In the genomic region with DNA sequence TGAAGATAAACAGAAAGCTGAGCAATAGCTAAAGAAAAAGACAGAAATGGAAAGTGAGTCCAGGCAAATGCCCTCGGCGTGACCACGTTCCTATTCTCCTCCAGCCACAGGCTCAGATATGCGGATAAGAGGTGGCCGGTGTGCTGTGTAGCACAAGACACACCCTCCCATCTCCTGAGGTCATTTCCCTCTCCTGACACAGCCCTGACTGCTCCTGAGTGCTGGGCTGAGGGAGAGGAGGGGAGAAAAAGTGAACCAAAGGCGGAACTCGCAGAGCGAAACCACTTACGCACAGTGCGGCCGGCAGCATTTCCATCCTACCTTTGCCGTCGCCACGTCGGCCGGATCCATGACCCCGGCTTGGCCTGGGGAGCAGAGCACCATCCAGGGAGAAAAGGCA, we compare ENCODE assay signal across 8 mouse cellular contexts.
A peak's percentile ranks its signal among the peaks of the same experiment; 100 is the strongest.
DNase-seq lines count a peak whose midpoint lies in the region; ATAC-seq lines count a peak whose summit lies in the region.

No protein-coding gene starts in this region.

- H3K36me3 ChIP-seq in kidney, embryonic 16.5 days (ENCODE audit: insufficient read depth, low read length) = no peaks in the 10 kb centered on the region
- no peaks in the 10 kb centered on the region for H3K36me3 ChIP-seq in embryonic facial prominence, embryonic 14.5 days (ENCODE audit: control insufficient read depth, insufficient read depth, low read length)
- H3K36me3 ChIP-seq in limb, embryonic 10.5 days = no peaks in the 10 kb centered on the region
- no peaks in the 10 kb centered on the region for H3K36me3 ChIP-seq in neural tube, embryonic 13.5 days

- no peaks in the 10 kb centered on the region for H3K27me3 ChIP-seq in kidney, embryonic 16.5 days (ENCODE audit: insufficient read depth, low read length)
- H3K27me3 ChIP-seq in embryonic facial prominence, embryonic 14.5 days (replicated peaks; ENCODE audit: control insufficient read depth, insufficient read depth, low read length) = no peaks in the 10 kb centered on the region; the same call in 1 of the 2 replicates
- peaks cover 4% of the 10 kb centered on the region; the same call in 1 of the 2 replicates for H3K27me3 ChIP-seq in limb, embryonic 10.5 days (ENCODE audit: low read depth, poor library complexity, severe bottlenecking)
- no peaks in the 10 kb centered on the region for H3K27me3 ChIP-seq in neural tube, embryonic 13.5 days

- H3K9me3 ChIP-seq in kidney, embryonic 16.5 days (ENCODE audit: low read length) = no peaks in the 10 kb centered on the region
- H3K9me3 ChIP-seq in embryonic facial prominence, embryonic 14.5 days (ENCODE audit: control insufficient read depth, low read length) = no peaks in the 10 kb centered on the region
- no peaks in the 10 kb centered on the region for H3K9me3 ChIP-seq in limb, embryonic 10.5 days (replicated peaks)
- H3K9me3 ChIP-seq in neural tube, embryonic 13.5 days = no peaks in the 10 kb centered on the region

- peak overlapping the region; percentile 48; the same call in 1 of the 2 replicates for H3K27ac ChIP-seq in kidney, embryonic 16.5 days (ENCODE audit: low read length)
- no peak overlapping the region for H3K27ac ChIP-seq in embryonic facial prominence, embryonic 14.5 days (replicated peaks; ENCODE audit: low read depth, low read length)
- H3K27ac ChIP-seq in limb, embryonic 10.5 days = peak overlapping the region; percentile 1; the same call in 1 of the 2 replicates
- peak overlapping the region; percentile 90 for H3K27ac ChIP-seq in neural tube, embryonic 13.5 days (replicated peaks)

- peak overlapping the region; percentile 40 for H3K4me2 ChIP-seq in kidney, embryonic 16.5 days (replicated peaks; ENCODE audit: low read depth, low read length)
- peak overlapping the region; percentile 40; the same call in 1 of the 2 replicates for H3K4me2 ChIP-seq in embryonic facial prominence, embryonic 14.5 days (ENCODE audit: low read depth, low read length)
- H3K4me2 ChIP-seq in neural tube, embryonic 13.5 days = peak overlapping the region; percentile 51

- peaks cover 13% of the 10 kb centered on the region for H3K4me1 ChIP-seq in kidney, embryonic 16.5 days (ENCODE audit: insufficient read depth, low read length)
- H3K4me1 ChIP-seq in embryonic facial prominence, embryonic 14.5 days (ENCODE audit: control insufficient read depth, insufficient read depth, low read length) = peaks cover 10% of the 10 kb centered on the region; the same call in 1 of the 2 replicates
- H3K4me1 ChIP-seq in limb, embryonic 10.5 days = peaks cover 21% of the 10 kb centered on the region
- H3K4me1 ChIP-seq in neural tube, embryonic 13.5 days (replicated peaks) = peaks cover 28% of the 10 kb centered on the region

- no peak overlapping the region for H3K4me3 ChIP-seq in kidney, embryonic 16.5 days (ENCODE audit: low read length)
- no peak overlapping the region for H3K4me3 ChIP-seq in embryonic facial prominence, embryonic 14.5 days (ENCODE audit: low read depth, low read length)
- H3K4me3 ChIP-seq in limb, embryonic 10.5 days = peak overlapping the region; percentile 38; the same call in 1 of the 2 replicates
- 0 out of 2 replicates have a peak overlapping the region, but pooled peaks have one; percentile 5 for H3K4me3 ChIP-seq in neural tube, embryonic 13.5 days

- DNase-seq in kidney, adult 8-10 months = no peak
- DNase-seq in embryonic facial prominence, embryonic 14.5 days (ENCODE audit: low spot score) = no peak
- DNase-seq in limb, embryonic 10.5 days (ENCODE audit: low spot score) = no peak
- DNase-seq in layer of hippocampus, postnatal 14 days (ENCODE audit: low spot score in 2 of 2) = no peak
- no peak for DNase-seq in urinary bladder, adult 18-20 months (ENCODE audit: low spot score in 2 of 2)
- DNase-seq in right cerebral cortex, adult 18-20 months = no peak

- ATAC-seq in kidney, embryonic 16.5 days (ENCODE audit: low FRiP score, low TSS enrichment) = peak; percentile 21; the same call in 1 of the 2 replicates
- no peak for ATAC-seq in embryonic facial prominence, embryonic 14.5 days (ENCODE audit: low read depth)
- ATAC-seq in neural tube, embryonic 13.5 days (ENCODE audit: low read depth) = peak; percentile 0; the same call in 1 of the 2 replicates

- peak overlapping the region; percentile 49 for H3K9ac ChIP-seq in kidney, embryonic 16.5 days (replicated peaks; ENCODE audit: low read length)
- H3K9ac ChIP-seq in embryonic facial prominence, embryonic 14.5 days (ENCODE audit: low read depth, low read length) = 0 out of 2 replicates have a peak overlapping the region, but pooled peaks have one; percentile 2
- H3K9ac ChIP-seq in neural tube, embryonic 13.5 days = peak overlapping the region; percentile 52

- WGBS in kidney, embryonic 16.5 days = 68% methylated on average over 17 of the region's 17 CpGs
- 69% methylated on average over 17 of the region's 17 CpGs for WGBS in embryonic facial prominence, embryonic 14.5 days
- WGBS in limb, embryonic 10.5 days = 64% methylated on average over 17 of the region's 17 CpGs
- WGBS in neural tube, embryonic 13.5 days = 67% methylated on average over 17 of the region's 17 CpGs

Comparison
In these comparisons a context has a peak if more than half of its experiments do, and no peak if none do; other contexts are left out.
1. H3K4me3 ChIP-seq: peak in limb, embryonic 10.5 days (single experiment) and neural tube, embryonic 13.5 days (single experiment); none in kidney, embryonic 16.5 days (single experiment) and embryonic facial prominence, embryonic 14.5 days (single experiment).
2. H3K9ac ChIP-seq: peak in every context shown above with its lines; median percentile 52 in neural tube, embryonic 13.5 days; 49 in kidney, embryonic 16.5 days; 2 in embryonic facial prominence, embryonic 14.5 days.
3. Peak in every context shown above with its lines, with median percentiles within 50 percentile points of each other: H3K4me2 ChIP-seq.